Mouse (Mus musculus): ENCODE data around the gene Defa22. TPM values are rescaled to one million over a fixed set of nuclear protein-coding genes. Genes with fewer than 3 reads are reported as not detected.
"Not testable (repeated sequence)": the region's sequence is repeated elsewhere in the genome, so short reads cannot be mapped to it uniquely, and the experiment has no call there.

Gene Defa22
- total RNA-seq (2012; rRNA removed) (not detected in 2 replicates), polyA plus RNA-seq (2012; ENCODE audit: insufficient read depth in 1 of 2, insufficient read length in 2 of 2, low read depth in 1 of 2, low replicate concordance in 2 of 2, missing spikeins in 1 of 2) (not detected)

DNA sequence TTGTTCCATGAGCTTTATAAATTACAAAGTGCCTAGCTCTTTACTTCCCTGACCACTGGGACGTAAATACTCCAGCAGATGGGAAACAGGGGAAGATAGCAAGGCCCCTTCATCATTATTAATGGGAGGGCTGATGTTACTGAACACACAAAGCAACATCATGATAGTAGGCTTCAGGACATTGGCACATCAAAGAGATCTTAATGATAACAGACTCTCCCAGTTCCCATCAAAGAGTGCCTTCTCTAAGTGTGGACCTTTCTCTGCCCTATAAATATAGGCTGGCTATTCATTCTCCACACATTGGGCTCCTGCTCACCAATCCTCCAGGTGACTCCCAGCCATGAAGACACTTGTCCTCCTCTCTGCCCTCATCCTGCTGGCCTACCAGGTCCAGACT, at the start of gene Defa22:
Gene Defa22, plus strand, starts transcription at position 301 of the 400 bp plus-strand sequence.
- H3K27me3 ChIP-seq (ENCODE audit: control insufficient read depth in 1 of 2, insufficient read depth in 2 of 2, low read length in 2 of 2) = not testable (repeated sequence)

DNA sequence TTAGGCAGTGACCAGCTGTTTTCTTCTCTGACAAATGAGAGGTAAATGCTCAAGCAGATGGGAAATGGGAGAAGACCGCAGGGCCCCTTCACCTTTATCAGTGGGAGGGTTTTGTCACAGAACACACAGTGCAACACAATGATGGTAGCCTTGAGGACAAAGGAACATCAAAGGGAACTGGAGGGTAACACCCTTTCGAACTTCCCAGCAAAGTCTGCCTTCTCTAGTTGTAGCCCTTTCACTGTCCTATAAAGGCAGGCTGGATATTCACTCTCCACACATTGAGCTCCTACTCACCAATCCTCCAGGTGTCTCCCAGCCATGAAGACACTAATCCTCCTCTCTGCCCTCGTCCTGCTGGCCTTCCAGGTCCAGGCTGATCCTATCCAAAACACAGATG, 27.7 kb upstream of the Defa22 start, which contains the start of gene Defa30:
Gene Defa30, plus strand, starts transcription at position 301 of the 400 bp plus-strand sequence.
- H3K4me3 ChIP-seq (ENCODE audit: control insufficient read depth in 1 of 2, insufficient read depth in 1 of 2, low read depth in 2 of 2, low read length in 2 of 2); H3K4me1 ChIP-seq (ENCODE audit: control insufficient read depth in 1 of 2, insufficient read depth in 2 of 2, low read length in 2 of 2); H3K36me3 ChIP-seq (ENCODE audit: control insufficient read depth in 1 of 2, insufficient read depth in 2 of 2, low read length in 2 of 2); H3K9me3 ChIP-seq (replicated peaks; ENCODE audit: insufficient read depth, low read length); DNase-seq (ENCODE audit: low read depth, low spot score); H3K27ac ChIP-seq (ENCODE audit: control insufficient read depth, low read depth, low read length); H3K9ac ChIP-seq (ENCODE audit: control insufficient read depth, low read depth, low read length, poor library complexity, severe bottlenecking); H3K27me3 ChIP-seq (ENCODE audit: control insufficient read depth in 1 of 2, insufficient read depth in 2 of 2, low read length in 2 of 2); H3K79me2 ChIP-seq (ENCODE audit: control insufficient read depth, insufficient read depth, low read length, poor library complexity): not testable (repeated sequence)

More for the DNA sequence above, at the start of gene Defa22:
- H3K27ac ChIP-seq (ENCODE audit: control insufficient read depth, low read depth, low read length); H3K79me2 ChIP-seq (ENCODE audit: control insufficient read depth, insufficient read depth, low read length, poor library complexity); H3K4me1 ChIP-seq (ENCODE audit: control insufficient read depth in 1 of 2, insufficient read depth in 2 of 2, low read length in 2 of 2); DNase-seq (ENCODE audit: low read depth, low spot score); H3K36me3 ChIP-seq (ENCODE audit: control insufficient read depth in 1 of 2, insufficient read depth in 2 of 2, low read length in 2 of 2); H3K9ac ChIP-seq (ENCODE audit: control insufficient read depth, low read depth, low read length, poor library complexity, severe bottlenecking); H3K4me3 ChIP-seq (ENCODE audit: control insufficient read depth in 1 of 2, insufficient read depth in 1 of 2, low read depth in 2 of 2, low read length in 2 of 2); H3K9me3 ChIP-seq (replicated peaks; ENCODE audit: insufficient read depth, low read length): not testable (repeated sequence)

DNA sequence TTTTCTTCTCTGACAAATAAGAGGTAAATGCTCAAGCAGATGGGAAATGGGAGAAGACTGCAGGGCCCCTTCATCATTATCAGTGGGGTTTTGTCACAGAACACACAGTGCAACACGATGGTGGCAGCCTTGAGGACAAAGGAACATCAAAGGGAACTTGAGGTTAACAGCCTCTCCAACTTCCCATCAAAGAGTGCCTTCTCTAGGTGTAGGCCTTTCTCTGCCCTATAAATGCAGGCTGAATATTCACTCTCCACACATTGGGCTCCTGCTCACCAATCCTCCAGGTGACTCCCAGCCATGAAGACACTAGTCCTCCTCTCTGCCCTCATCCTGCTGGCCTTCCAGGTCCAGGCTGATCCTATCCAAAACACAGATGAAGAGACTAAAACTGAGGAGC, 29.2 kb downstream of the Defa22 start, which contains the start of gene Defa31:
Gene Defa31, plus strand, starts transcription at position 301 of the 400 bp plus-strand sequence.
- H3K9ac ChIP-seq (ENCODE audit: control insufficient read depth, low read depth, low read length, poor library complexity, severe bottlenecking); DNase-seq (ENCODE audit: low read depth, low spot score); H3K79me2 ChIP-seq (ENCODE audit: control insufficient read depth, insufficient read depth, low read length, poor library complexity); H3K27me3 ChIP-seq (ENCODE audit: control insufficient read depth in 1 of 2, insufficient read depth in 2 of 2, low read length in 2 of 2); H3K9me3 ChIP-seq (replicated peaks; ENCODE audit: insufficient read depth, low read length); H3K27ac ChIP-seq (ENCODE audit: control insufficient read depth, low read depth, low read length); H3K36me3 ChIP-seq (ENCODE audit: control insufficient read depth in 1 of 2, insufficient read depth in 2 of 2, low read length in 2 of 2); H3K4me3 ChIP-seq (ENCODE audit: control insufficient read depth in 1 of 2, insufficient read depth in 1 of 2, low read depth in 2 of 2, low read length in 2 of 2); H3K4me1 ChIP-seq (ENCODE audit: control insufficient read depth in 1 of 2, insufficient read depth in 2 of 2, low read length in 2 of 2): not testable (repeated sequence)

DNA sequence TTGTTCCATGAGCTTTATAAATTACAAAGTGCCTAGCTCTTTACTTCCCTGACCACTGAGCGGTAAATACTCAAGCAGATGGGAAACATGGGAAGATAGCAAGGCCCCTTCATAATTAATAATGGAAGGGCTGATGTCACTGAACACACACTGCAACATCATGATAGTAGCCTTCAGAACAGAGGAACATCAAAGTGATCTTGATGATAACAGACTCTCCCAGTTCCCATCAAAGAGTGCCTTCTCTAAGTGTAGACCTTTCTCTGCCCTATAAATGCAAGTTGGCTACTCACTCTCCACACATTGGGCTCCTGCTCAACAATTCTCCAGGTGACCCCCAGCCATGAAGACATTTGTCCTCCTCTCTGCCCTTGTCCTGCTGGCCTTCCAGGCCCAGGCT, 39.2 kb downstream of the Defa22 start, which contains the start of gene Gm15293:
Gene Gm15293, plus strand, starts transcription at position 301 of the 400 bp plus-strand sequence.
- H3K4me1 ChIP-seq (ENCODE audit: control insufficient read depth in 1 of 2, insufficient read depth in 2 of 2, low read length in 2 of 2); DNase-seq (ENCODE audit: low read depth, low spot score); H3K27me3 ChIP-seq (ENCODE audit: control insufficient read depth in 1 of 2, insufficient read depth in 2 of 2, low read length in 2 of 2); H3K27ac ChIP-seq (ENCODE audit: control insufficient read depth, low read depth, low read length); H3K79me2 ChIP-seq (ENCODE audit: control insufficient read depth, insufficient read depth, low read length, poor library complexity); H3K4me3 ChIP-seq (ENCODE audit: control insufficient read depth in 1 of 2, insufficient read depth in 1 of 2, low read depth in 2 of 2, low read length in 2 of 2); H3K9me3 ChIP-seq (replicated peaks; ENCODE audit: insufficient read depth, low read length); H3K36me3 ChIP-seq (ENCODE audit: control insufficient read depth in 1 of 2, insufficient read depth in 2 of 2, low read length in 2 of 2); H3K9ac ChIP-seq (ENCODE audit: control insufficient read depth, low read depth, low read length, poor library complexity, severe bottlenecking): not testable (repeated sequence)

Other genes with a start within 250 kb of the Defa22 start
- gene Gm6040, start 240.2 kb upstream of the Defa22 start, total RNA-seq (2012; rRNA removed) = not detected in 2 replicates
- not detected for gene Gm6040, start 240.2 kb upstream of the Defa22 start, polyA plus RNA-seq (2012; ENCODE audit: insufficient read depth in 1 of 2, insufficient read length in 2 of 2, low read depth in 1 of 2, low replicate concordance in 2 of 2, missing spikeins in 1 of 2)
- gene AY761185, start 217.6 kb upstream of the Defa22 start, total RNA-seq (2012; rRNA removed) = not detected in 2 replicates
- gene AY761185, start 217.6 kb upstream of the Defa22 start, polyA plus RNA-seq (2012; ENCODE audit: insufficient read depth in 1 of 2, insufficient read length in 2 of 2, low read depth in 1 of 2, low replicate concordance in 2 of 2, missing spikeins in 1 of 2) = not detected
- not detected in 2 replicates for gene Defa21, start 136.7 kb upstream of the Defa22 start, total RNA-seq (2012; rRNA removed)
- gene Defa21, start 136.7 kb upstream of the Defa22 start, polyA plus RNA-seq (2012; ENCODE audit: insufficient read depth in 1 of 2, insufficient read length in 2 of 2, low read depth in 1 of 2, low replicate concordance in 2 of 2, missing spikeins in 1 of 2) = not detected
- not detected in 2 replicates for gene Defa23, start 107.2 kb upstream of the Defa22 start, total RNA-seq (2012; rRNA removed)
- gene Defa23, start 107.2 kb upstream of the Defa22 start, polyA plus RNA-seq (2012; ENCODE audit: insufficient read depth in 1 of 2, insufficient read length in 2 of 2, low read depth in 1 of 2, low replicate concordance in 2 of 2, missing spikeins in 1 of 2) = not detected
- not detected in 2 replicates for gene Defa35, start 97.2 kb upstream of the Defa22 start, total RNA-seq (2012; rRNA removed)
- not detected for gene Defa35, start 97.2 kb upstream of the Defa22 start, polyA plus RNA-seq (2012; ENCODE audit: insufficient read depth in 1 of 2, insufficient read length in 2 of 2, low read depth in 1 of 2, low replicate concordance in 2 of 2, missing spikeins in 1 of 2)
- not detected in 2 replicates for gene Defa25, start 77.8 kb upstream of the Defa22 start, total RNA-seq (2012; rRNA removed)
- not detected for gene Defa25, start 77.8 kb upstream of the Defa22 start, polyA plus RNA-seq (2012; ENCODE audit: insufficient read depth in 1 of 2, insufficient read length in 2 of 2, low read depth in 1 of 2, low replicate concordance in 2 of 2, missing spikeins in 1 of 2)
- gene Gm14851, start 66.2 kb upstream of the Defa22 start, total RNA-seq (2012; rRNA removed) = not detected in 2 replicates
- not detected for gene Gm14851, start 66.2 kb upstream of the Defa22 start, polyA plus RNA-seq (2012; ENCODE audit: insufficient read depth in 1 of 2, insufficient read length in 2 of 2, low read depth in 1 of 2, low replicate concordance in 2 of 2, missing spikeins in 1 of 2)
- gene Defa30, start 27.6 kb upstream of the Defa22 start, total RNA-seq (2012; rRNA removed) = not detected in 2 replicates
- gene Defa30, start 27.6 kb upstream of the Defa22 start, polyA plus RNA-seq (2012; ENCODE audit: insufficient read depth in 1 of 2, insufficient read length in 2 of 2, low read depth in 1 of 2, low replicate concordance in 2 of 2, missing spikeins in 1 of 2) = not detected
- gene Defa31, start 29.3 kb downstream of the Defa22 start, total RNA-seq (2012; rRNA removed) = not detected in 2 replicates
- not detected for gene Defa31, start 29.3 kb downstream of the Defa22 start, polyA plus RNA-seq (2012; ENCODE audit: insufficient read depth in 1 of 2, insufficient read length in 2 of 2, low read depth in 1 of 2, low replicate concordance in 2 of 2, missing spikeins in 1 of 2)
- not detected in 2 replicates for gene Gm15293, start 39.3 kb downstream of the Defa22 start, total RNA-seq (2012; rRNA removed)
- not detected for gene Gm15293, start 39.3 kb downstream of the Defa22 start, polyA plus RNA-seq (2012; ENCODE audit: insufficient read depth in 1 of 2, insufficient read length in 2 of 2, low read depth in 1 of 2, low replicate concordance in 2 of 2, missing spikeins in 1 of 2)
- gene Gm15292, start 87.5 kb downstream of the Defa22 start, total RNA-seq (2012; rRNA removed) = not detected in 2 replicates
- not detected for gene Gm15292, start 87.5 kb downstream of the Defa22 start, polyA plus RNA-seq (2012; ENCODE audit: insufficient read depth in 1 of 2, insufficient read length in 2 of 2, low read depth in 1 of 2, low replicate concordance in 2 of 2, missing spikeins in 1 of 2)
- gene Defa27, start 153.3 kb downstream of the Defa22 start, total RNA-seq (2012; rRNA removed) = not detected in 2 replicates
- not detected for gene Defa27, start 153.3 kb downstream of the Defa22 start, polyA plus RNA-seq (2012; ENCODE audit: insufficient read depth in 1 of 2, insufficient read length in 2 of 2, low read depth in 1 of 2, low replicate concordance in 2 of 2, missing spikeins in 1 of 2)
- not detected in 2 replicates for gene Defa29, start 164.7 kb downstream of the Defa22 start, total RNA-seq (2012; rRNA removed)
- not detected for gene Defa29, start 164.7 kb downstream of the Defa22 start, polyA plus RNA-seq (2012; ENCODE audit: insufficient read depth in 1 of 2, insufficient read length in 2 of 2, low read depth in 1 of 2, low replicate concordance in 2 of 2, missing spikeins in 1 of 2)
- not detected in 2 replicates for gene Defa2, start 216.2 kb downstream of the Defa22 start, total RNA-seq (2012; rRNA removed)
- not detected for gene Defa2, start 216.2 kb downstream of the Defa22 start, polyA plus RNA-seq (2012; ENCODE audit: insufficient read depth in 1 of 2, insufficient read length in 2 of 2, low read depth in 1 of 2, low replicate concordance in 2 of 2, missing spikeins in 1 of 2)
- gene Defa33, start 229.5 kb downstream of the Defa22 start, total RNA-seq (2012; rRNA removed) = not detected in 2 replicates
- not detected for gene Defa33, start 229.5 kb downstream of the Defa22 start, polyA plus RNA-seq (2012; ENCODE audit: insufficient read depth in 1 of 2, insufficient read length in 2 of 2, low read depth in 1 of 2, low replicate concordance in 2 of 2, missing spikeins in 1 of 2)